Mouse (Mus musculus) limb, embryonic 14.5 days (tissue): ENCODE data around the gene Taf1c. TPM values are rescaled to one million over a fixed set of nuclear protein-coding genes. Genes with fewer than 3 reads are reported as not detected.

ENCODE experiments used
- ATAC-seq: fragments of 200-750 bp; cut with Nextera tagmentation; 2 replicates; pipeline ENCODE4 v1.8.0; 2017; ENCODE audit warnings: low read depth, moderate number of reproducible peaks, moderate TSS enrichment; ENCODE audit not compliant: low FRiP score
- DNase-seq: peaks from one replicate; pipeline ENCODE4 v3.0.0-alpha.2; 2015; ENCODE audit warnings: low spot score
- H3K27ac ChIP-seq: fragments of 300-500 bp; sonication (generic); replicated peaks from 2 replicates; pipeline ENCODE4 v1.5.1; 2014; ENCODE audit warnings: low read depth, mild to moderate bottlenecking, low read length, moderate library complexity, mixed read lengths
- H3K27me3 ChIP-seq: fragments of 300-500 bp; sonication (generic); 2 replicates; pipeline ENCODE4 v1.6.1; 2014; ENCODE audit warnings: low read length, mixed read lengths; ENCODE audit not compliant: control insufficient read depth, insufficient read depth
- H3K36me3 ChIP-seq: fragments of 300-500 bp; sonication (generic); 2 replicates; pipeline ENCODE4 v1.6.1; 2014; ENCODE audit warnings: mild to moderate bottlenecking, low read length, moderate library complexity, mixed read lengths; ENCODE audit not compliant: control insufficient read depth, insufficient read depth
- H3K4me1 ChIP-seq: fragments of 300-500 bp; sonication (generic); 2 replicates; pipeline ENCODE4 v1.6.1; 2014; ENCODE audit warnings: antibody characterized with exemption, low read length, mixed read lengths; ENCODE audit not compliant: control insufficient read depth, insufficient read depth
- H3K4me2 ChIP-seq: fragments of 300-500 bp; sonication (generic); replicated peaks from 2 replicates; pipeline ENCODE4 v1.6.1; 2014; ENCODE audit warnings: low read depth, mild to moderate bottlenecking, low read length, moderate library complexity; ENCODE audit not compliant: severe bottlenecking
- H3K4me3 ChIP-seq: fragments of 300-500 bp; sonication (generic); replicated peaks from 2 replicates; pipeline ENCODE4 v1.5.1; 2014; ENCODE audit warnings: low read length
- H3K9ac ChIP-seq: fragments of 300-500 bp; sonication (generic); 2 replicates; pipeline ENCODE4 v1.6.1; 2014; ENCODE audit warnings: mild to moderate bottlenecking, low read depth, low read length, moderate library complexity; ENCODE audit not compliant: severe bottlenecking
- H3K9me3 ChIP-seq: fragments of 300-500 bp; sonication (generic); 2 replicates; pipeline ENCODE4 v1.6.1; 2016; ENCODE audit warnings: low read length; ENCODE audit not compliant: control insufficient read depth
- POLR2A ChIP-seq: fragments of 200-500 bp; IDR thresholded peaks from 2 replicates; pipeline ENCODE4 v1.8.0; 2012; ENCODE audit warnings: inconsistent platforms, mild to moderate bottlenecking, moderate library complexity, borderline replicate concordance; ENCODE audit not compliant: insufficient read depth, insufficient read length; ENCODE audit errors: extremely low read depth
- WGBS: fragments of 180-500 bp; shearing (Covaris S2); extraction: QIAGEN DNeasy Blood & Tissue Kit; methylation state at CpG from one replicate; pipeline ENCODE4 v1.1.7; 2014; 5-methylcytosine and 5-hydroxymethylcytosine counted together
- polyA plus RNA-seq, 2 experiments: library from polyadenylated mRNA; depleted of rRNA in 1 of 2; stranded (reverse) in 1 of 2; unstranded in 1 of 2; fragments of >200 nt; fragmentation: Nextera tagmentation in 1 of 2; extraction: Ambion mirVana in 1 of 2; gene quantifications; 2 replicates each; pipeline versions ENCODE4 v1.2.1 to v1.2.3; 2012 to 2014

Taf1c gene
- polyA plus RNA-seq, 2 experiments: 11.3 to 18.4 TPM

GRCm38 (mm10) chr8:119606224-119606623 is 1.2 kb upstream of the Taf1c start:
- no peak overlapping the region for H3K9ac ChIP-seq
- H3K4me2 ChIP-seq: no peak overlapping the region
- no peaks in the 10 kb centered on the region for H3K9me3 ChIP-seq
- H3K36me3 ChIP-seq: peaks cover 13% of the 10 kb centered on the region
- no peak overlapping the region for H3K27ac ChIP-seq
- no peaks in the 10 kb centered on the region for H3K27me3 ChIP-seq
- H3K4me1 ChIP-seq: peaks cover 8% of the 10 kb centered on the region
- WGBS: 82% methylated on average over 2 of the region's 2 CpGs
- no peak overlapping the region for H3K4me3 ChIP-seq
- no peak for TF ChIP-seq POLR2A
- DNase-seq (no peak), ATAC-seq (no peak)

GRCm38 (mm10) chr8:119604398-119604803 is 621 bp downstream of the Taf1c start:
- ATAC-seq: no peak

GRCm38 (mm10) chr8:119603771-119604170 is 1.3 kb downstream of the Taf1c start:
- peak overlapping the region; percentile 81 for H3K9ac ChIP-seq
- no peak overlapping the region for H3K27ac ChIP-seq
- H3K27me3 ChIP-seq: no peaks in the 10 kb centered on the region
- 95% methylated on average over 4 of the region's 4 CpGs for WGBS
- H3K4me2 ChIP-seq: peak overlapping the region; percentile 79
- DNase-seq (no peak), ATAC-seq (no peak)
- TF ChIP-seq POLR2A: no peak
- H3K4me3 ChIP-seq: no peak overlapping the region
- peaks cover 8% of the 10 kb centered on the region for H3K4me1 ChIP-seq
- H3K9me3 ChIP-seq: no peaks in the 10 kb centered on the region
- H3K36me3 ChIP-seq: peaks cover 36% of the 10 kb centered on the region

More at GRCm38 (mm10) chr8:119604398-119604803, 621 bp downstream of the Taf1c start:
- H3K27ac ChIP-seq: 0 out of 2 replicates have a peak overlapping the region, but pooled peaks have one; percentile 43
- H3K4me2 ChIP-seq: peak overlapping the region; percentile 79
- peak overlapping the region; percentile 81 for H3K9ac ChIP-seq
- H3K4me3 ChIP-seq: peak overlapping the region; percentile 80
- H3K27me3 ChIP-seq: no peaks in the 10 kb centered on the region
- H3K4me1 ChIP-seq: peaks cover 8% of the 10 kb centered on the region
- no peak for DNase-seq
- 43% methylated on average over 12 of the region's 12 CpGs for WGBS
- H3K36me3 ChIP-seq: peaks cover 30% of the 10 kb centered on the region
- H3K9me3 ChIP-seq: no peaks in the 10 kb centered on the region
- no peak for TF ChIP-seq POLR2A

GRCm38 (mm10) chr8:119591456-119591855 is 13.6 kb downstream of the Taf1c start:
- 84% methylated on average over 7 of the region's 7 CpGs for WGBS
- H3K4me2 ChIP-seq: no peak overlapping the region
- DNase-seq (no peak), ATAC-seq (no peak)
- H3K27ac ChIP-seq: no peak overlapping the region
- H3K36me3 ChIP-seq: no peaks in the 10 kb centered on the region
- TF ChIP-seq POLR2A: no peak
- H3K9ac ChIP-seq: no peak overlapping the region
- H3K4me1 ChIP-seq: no peaks in the 10 kb centered on the region
- no peaks in the 10 kb centered on the region for H3K27me3 ChIP-seq
- H3K4me3 ChIP-seq: no peak overlapping the region
- H3K9me3 ChIP-seq: no peaks in the 10 kb centered on the region

- no peak for TF ChIP-seq POLR2A
- no peak for ATAC-seq
- H3K4me1 ChIP-seq: no peaks in the 10 kb centered on the region
Measured at GRCm38 (mm10) chr8:119590348-119590747, 14.7 kb downstream of the Taf1c start.

GRCm38 (mm10) chr8:119588844-119589243 is 16.2 kb downstream of the Taf1c start:
- no peak for TF ChIP-seq POLR2A
- Histone ChIP-seq H3K9me3 (no peaks in the 10 kb centered on the region), H3K27ac (no peak overlapping the region), H3K9ac (no peak overlapping the region), H3K27me3 (no peaks in the 10 kb centered on the region), H3K4me2 (no peak overlapping the region), H3K4me3 (no peak overlapping the region), H3K36me3 (no peaks in the 10 kb centered on the region), H3K4me1 (no peaks in the 10 kb centered on the region)
- 15% methylated on average over 10 of the region's 10 CpGs for WGBS
- DNase-seq (no peak), ATAC-seq (no peak)

More at GRCm38 (mm10) chr8:119590348-119590747, 14.7 kb downstream of the Taf1c start:
- no peak overlapping the region for H3K4me2 ChIP-seq
- no peaks in the 10 kb centered on the region for H3K36me3 ChIP-seq
- no peaks in the 10 kb centered on the region for H3K9me3 ChIP-seq
- H3K9ac ChIP-seq: no peak overlapping the region
- no peak overlapping the region for H3K4me3 ChIP-seq
- 80% methylated on average over 14 of the region's 14 CpGs for WGBS
- no peak overlapping the region for H3K27ac ChIP-seq
- DNase-seq: no peak
- no peaks in the 10 kb centered on the region for H3K27me3 ChIP-seq
